Mouse (Mus musculus): ENCODE measurements at regions not wholly inside any gene's neighbourhood (a gene's known extent, or its start where the extent isn't known, plus 50 kb on each side); places are given as distances from the start of the nearest gene placed in this dataset.

DNA sequence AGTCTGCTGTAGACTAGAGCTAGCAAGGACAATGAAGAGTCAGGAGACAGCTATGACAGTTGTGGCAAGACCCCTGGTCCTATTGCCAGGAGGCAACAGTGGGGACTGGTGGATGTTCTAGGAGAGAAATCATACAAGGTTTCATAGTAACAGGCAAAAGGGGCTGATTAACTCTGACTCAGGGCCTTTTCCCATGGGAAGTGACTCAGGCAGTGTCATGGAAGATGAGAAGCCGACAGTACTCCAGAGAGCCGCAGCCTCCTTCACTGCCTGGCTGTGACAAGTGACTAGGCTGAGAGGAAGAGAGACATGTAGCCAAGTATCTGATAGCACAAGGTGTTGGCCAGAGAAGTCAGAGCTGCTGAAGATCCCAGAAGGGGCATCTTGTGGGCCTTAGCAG lies 145.3 kb upstream of the Haao start:
- ATAC-seq (ENCODE audit: insufficient read depth, low read depth), result no peak
- no peaks in the 10 kb centered on the region for H3K27me3 ChIP-seq (ENCODE audit: control insufficient read depth, insufficient read depth, low read length)
- TF ChIP-seq EP300 (IDR thresholded peaks at IDR 0.05; ENCODE audit: low read depth) (no peak), CTCF (IDR thresholded peaks at IDR 0.05; ENCODE audit: low read depth) (no peak)
- peak; percentile 43 for DNase-seq (ENCODE audit: low spot score)
- H3K36me3 ChIP-seq (replicated peaks; ENCODE audit: control insufficient read depth, insufficient read depth, low read length), result no peaks in the 10 kb centered on the region
- no peak overlapping the region for H3K4me3 ChIP-seq (ENCODE audit: low read depth, low read length)
- H3K9me3 ChIP-seq (replicated peaks; ENCODE audit: control insufficient read depth, low read length), result no peaks in the 10 kb centered on the region
- WGBS, result 60% methylated on average over 2 of the region's 2 CpGs
- H3K27ac ChIP-seq (ENCODE audit: low read depth), result no peak overlapping the region
- H3K4me1 ChIP-seq (ENCODE audit: control insufficient read depth, insufficient read depth), result peaks cover 20% of the 10 kb centered on the region
- no peak overlapping the region for H3K9ac ChIP-seq (replicated peaks; ENCODE audit: low read depth, low read length)
- H3K4me2 ChIP-seq (ENCODE audit: low read depth, low read length), result no peak overlapping the region

DNA sequence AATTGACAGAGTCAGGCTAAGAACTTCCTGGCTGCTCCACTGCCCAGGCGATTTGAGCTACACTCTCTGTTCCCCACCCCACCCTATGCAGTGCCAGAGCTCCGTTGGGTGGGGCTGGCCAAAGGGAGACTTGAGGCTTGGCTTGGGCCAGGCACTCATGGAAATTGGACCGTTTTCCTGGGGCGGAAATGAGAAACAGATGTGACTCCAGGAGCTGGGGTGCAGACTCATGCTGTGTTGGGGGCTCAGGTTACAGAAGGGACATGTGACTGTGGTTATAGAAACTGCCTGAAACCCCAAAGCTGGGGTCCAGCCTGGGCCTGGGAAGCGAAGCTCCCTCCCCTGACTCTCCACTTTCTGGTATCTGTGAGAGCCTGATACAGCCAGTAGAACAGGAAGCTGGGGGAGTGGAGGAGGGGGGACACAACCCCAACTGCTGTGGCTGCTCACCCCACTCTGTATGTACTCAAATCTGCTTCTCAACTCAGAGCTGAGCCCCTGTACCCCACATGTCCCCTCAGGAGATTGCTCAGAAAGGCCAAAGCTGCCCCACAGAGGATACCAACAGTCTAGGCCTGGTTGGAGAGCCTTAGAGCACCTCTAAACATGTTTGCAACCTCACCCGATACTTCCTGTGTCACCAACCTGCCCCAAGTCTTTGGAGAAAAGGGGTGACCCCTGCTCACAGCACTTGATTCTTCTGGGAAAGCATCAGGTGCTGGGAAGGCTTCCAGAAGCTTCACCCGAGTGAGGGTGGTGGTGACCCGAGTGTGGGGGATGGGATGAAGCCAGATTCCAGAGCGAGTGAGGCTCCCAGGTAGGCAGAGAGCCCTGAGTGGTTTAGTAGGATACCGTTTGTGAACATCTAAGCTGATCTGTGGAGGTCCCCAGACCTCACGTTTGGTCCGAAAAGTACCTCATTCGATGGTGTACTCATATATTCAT lies 142.9 kb upstream of the Haao start:
- no peak overlapping the region for H3K4me2 ChIP-seq (ENCODE audit: low read depth, low read length)
- peaks cover 32% of the 10 kb centered on the region for H3K4me1 ChIP-seq (ENCODE audit: control insufficient read depth, insufficient read depth)
- no peaks in the 10 kb centered on the region for H3K27me3 ChIP-seq (ENCODE audit: control insufficient read depth, insufficient read depth, low read length)
- H3K4me3 ChIP-seq (ENCODE audit: low read depth, low read length), result no peak overlapping the region
- H3K9me3 ChIP-seq (replicated peaks; ENCODE audit: control insufficient read depth, low read length), result no peaks in the 10 kb centered on the region
- H3K27ac ChIP-seq (ENCODE audit: low read depth), result peak overlapping the region; percentile 76
- DNase-seq (ENCODE audit: low spot score) (peak; percentile 60), ATAC-seq (ENCODE audit: insufficient read depth, low read depth) (peak; percentile 68)
- H3K36me3 ChIP-seq (replicated peaks; ENCODE audit: control insufficient read depth, insufficient read depth, low read length), result no peaks in the 10 kb centered on the region
- H3K9ac ChIP-seq (replicated peaks; ENCODE audit: low read depth, low read length), result no peak overlapping the region; the same call in 1 of the 2 replicates
- no peak for TF ChIP-seq EP300 (IDR thresholded peaks at IDR 0.05; ENCODE audit: low read depth)
- TF ChIP-seq CTCF (IDR thresholded peaks at IDR 0.05; ENCODE audit: low read depth), result no peak
- 59% methylated on average over 13 of the region's 13 CpGs for WGBS

DNA sequence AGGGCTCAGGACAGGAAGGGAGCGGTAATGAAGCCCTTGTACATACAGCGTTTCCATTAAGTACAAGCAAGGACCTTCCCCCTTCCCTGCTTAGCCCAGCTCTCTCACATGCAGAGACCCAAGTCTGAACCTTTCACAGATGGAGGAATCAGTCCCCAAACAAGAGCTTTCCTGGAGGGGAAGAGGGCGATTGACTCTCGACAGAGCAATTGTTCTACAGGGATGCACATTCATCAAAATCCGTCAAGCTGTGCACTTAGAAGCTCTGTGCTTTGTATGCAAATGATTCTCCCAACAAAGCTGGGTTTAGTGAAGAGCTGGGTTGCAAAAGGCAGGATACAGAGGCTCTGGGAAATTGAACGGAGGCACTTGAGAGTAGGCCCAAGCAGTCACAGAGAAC lies 141.1 kb upstream of the Haao start:
- 66% methylated on average over 6 of the region's 6 CpGs for WGBS
- H3K4me1 ChIP-seq (ENCODE audit: control insufficient read depth, insufficient read depth), result peaks cover 32% of the 10 kb centered on the region
- ATAC-seq (ENCODE audit: insufficient read depth, low read depth), result no peak

DNA sequence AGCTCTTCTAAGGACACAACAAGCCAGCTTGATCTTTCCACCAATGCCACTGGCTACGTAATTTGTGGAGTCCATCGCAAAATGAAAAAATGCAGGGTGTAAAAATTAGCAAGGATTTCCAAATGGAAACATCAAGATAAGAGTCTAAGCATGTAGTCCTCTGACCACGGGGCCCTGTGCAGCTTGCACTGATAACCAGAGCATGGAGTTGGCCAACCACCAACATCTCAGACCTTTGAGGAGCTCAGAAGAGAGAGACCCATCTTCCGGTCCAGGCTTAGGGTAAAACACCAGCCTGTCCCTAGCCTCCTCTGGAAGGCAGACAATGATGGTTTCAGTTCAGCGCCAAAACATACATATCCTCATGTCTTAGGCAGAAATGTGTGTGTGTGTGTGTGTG lies 140.4 kb upstream of the Haao start:
- no peaks in the 10 kb centered on the region for H3K36me3 ChIP-seq (replicated peaks; ENCODE audit: control insufficient read depth, insufficient read depth, low read length)
- DNase-seq (ENCODE audit: low spot score) (no peak), ATAC-seq (ENCODE audit: insufficient read depth, low read depth) (no peak)
- no peak overlapping the region for H3K4me2 ChIP-seq (ENCODE audit: low read depth, low read length)
- WGBS, result 69% methylated on average over 5 of the region's 5 CpGs
- peaks cover 32% of the 10 kb centered on the region for H3K4me1 ChIP-seq (ENCODE audit: control insufficient read depth, insufficient read depth)
- no peak overlapping the region for H3K4me3 ChIP-seq (ENCODE audit: low read depth, low read length)
- H3K9me3 ChIP-seq (replicated peaks; ENCODE audit: control insufficient read depth, low read length), result no peaks in the 10 kb centered on the region
- H3K27me3 ChIP-seq (ENCODE audit: control insufficient read depth, insufficient read depth, low read length), result no peaks in the 10 kb centered on the region
- no peak for TF ChIP-seq EP300 (IDR thresholded peaks at IDR 0.05; ENCODE audit: low read depth)
- TF ChIP-seq CTCF (IDR thresholded peaks at IDR 0.05; ENCODE audit: low read depth), result no peak
- H3K27ac ChIP-seq (ENCODE audit: low read depth), result peak overlapping the region; percentile 76; the same call in 1 of the 2 replicates
- no peak overlapping the region for H3K9ac ChIP-seq (replicated peaks; ENCODE audit: low read depth, low read length)

More for the DNA sequence above, 141.1 kb upstream of the Haao start:
- TF ChIP-seq CTCF (IDR thresholded peaks at IDR 0.05; ENCODE audit: low read depth) (no peak), EP300 (IDR thresholded peaks at IDR 0.05; ENCODE audit: low read depth) (no peak)
- no peaks in the 10 kb centered on the region for H3K27me3 ChIP-seq (ENCODE audit: control insufficient read depth, insufficient read depth, low read length)
- no peak overlapping the region for H3K9ac ChIP-seq (replicated peaks; ENCODE audit: low read depth, low read length)
- H3K9me3 ChIP-seq (replicated peaks; ENCODE audit: control insufficient read depth, low read length), result no peaks in the 10 kb centered on the region
- no peak overlapping the region for H3K4me3 ChIP-seq (ENCODE audit: low read depth, low read length)
- peak overlapping the region; percentile 76 for H3K27ac ChIP-seq (ENCODE audit: low read depth)
- no peaks in the 10 kb centered on the region for H3K36me3 ChIP-seq (replicated peaks; ENCODE audit: control insufficient read depth, insufficient read depth, low read length)
- no peak overlapping the region for H3K4me2 ChIP-seq (ENCODE audit: low read depth, low read length)
- DNase-seq (ENCODE audit: low spot score), result no peak

DNA sequence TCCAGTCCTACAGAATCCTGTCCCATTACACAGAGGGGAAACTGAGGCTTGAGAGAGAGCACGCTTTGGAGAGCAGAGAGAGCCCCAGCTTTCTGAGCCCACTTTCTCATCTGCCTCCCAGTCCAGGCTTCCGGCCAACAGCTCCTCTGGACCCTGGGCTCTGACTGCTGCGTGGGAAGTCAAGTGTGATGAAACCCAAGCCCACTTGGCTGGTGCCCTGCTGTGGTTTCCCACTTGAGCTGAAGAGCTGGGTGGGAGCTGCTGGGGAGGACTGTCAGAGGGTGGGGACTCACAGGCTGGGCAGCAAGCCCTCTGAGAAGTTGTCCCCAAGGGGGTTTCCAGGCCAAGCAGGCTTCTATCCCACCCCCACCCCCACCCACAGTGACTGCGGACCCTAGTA lies 139.9 kb upstream of the Haao start:
- 78% methylated on average over 4 of the region's 4 CpGs for WGBS
- Histone ChIP-seq H3K9me3 (replicated peaks; ENCODE audit: control insufficient read depth, low read length) (no peaks in the 10 kb centered on the region), H3K36me3 (replicated peaks; ENCODE audit: control insufficient read depth, insufficient read depth, low read length) (no peaks in the 10 kb centered on the region), H3K27me3 (ENCODE audit: control insufficient read depth, insufficient read depth, low read length) (no peaks in the 10 kb centered on the region), H3K27ac (ENCODE audit: low read depth) (no peak overlapping the region), H3K4me1 (ENCODE audit: control insufficient read depth, insufficient read depth) (peaks cover 33% of the 10 kb centered on the region), H3K4me2 (ENCODE audit: low read depth, low read length) (no peak overlapping the region), H3K4me3 (ENCODE audit: low read depth, low read length) (no peak overlapping the region), H3K9ac (replicated peaks; ENCODE audit: low read depth, low read length) (no peak overlapping the region)
- DNase-seq (ENCODE audit: low spot score), result no peak
- no peak for TF ChIP-seq EP300 (IDR thresholded peaks at IDR 0.05; ENCODE audit: low read depth)
- TF ChIP-seq CTCF (IDR thresholded peaks at IDR 0.05; ENCODE audit: low read depth), result no peak
- ATAC-seq (ENCODE audit: insufficient read depth, low read depth), result no peak
